Mouse (Mus musculus) intestine, postnatal 0 days (tissue): ENCODE results near the gene Hoxa1. TPM values are rescaled to one million over a fixed set of nuclear protein-coding genes. Genes with fewer than 3 reads are reported as not detected.
A peak's percentile ranks its signal among the peaks of the same experiment; 100 is the strongest.

Experiments used
- ATAC-seq: fragments of 200-750 bp; cut with Nextera tagmentation; 2 replicates; pipeline ENCODE4 v1.8.0; 2017; ENCODE audit warnings: mild to moderate bottlenecking, moderate TSS enrichment, moderate library complexity
- H3K27ac ChIP-seq: fragments of 300-500 bp; sonication (generic); 2 replicates; pipeline ENCODE4 v1.5.1; 2014; ENCODE audit warnings: mild to moderate bottlenecking, low read depth, low read length, moderate library complexity
- H3K27me3 ChIP-seq: fragments of 300-500 bp; sonication (generic); replicated peaks from 2 replicates; pipeline ENCODE4 v1.6.1; 2014; ENCODE audit warnings: low read length, mixed read lengths; ENCODE audit not compliant: control insufficient read depth, insufficient read depth
- H3K36me3 ChIP-seq: fragments of 300-500 bp; sonication (generic); 2 replicates; pipeline ENCODE4 v1.6.1; 2014; ENCODE audit warnings: mild to moderate bottlenecking, moderate library complexity; ENCODE audit not compliant: control insufficient read depth, insufficient read depth
- H3K4me1 ChIP-seq: fragments of 300-500 bp; sonication (generic); replicated peaks from 2 replicates; pipeline ENCODE4 v1.6.1; 2014; ENCODE audit warnings: antibody characterized with exemption, low read length, mixed read lengths; ENCODE audit not compliant: control insufficient read depth, insufficient read depth
- H3K4me2 ChIP-seq: fragments of 300-500 bp; sonication (generic); replicated peaks from 2 replicates; pipeline ENCODE4 v1.6.1; 2014; ENCODE audit warnings: low read depth, mild to moderate bottlenecking, moderate library complexity
- H3K4me3 ChIP-seq: fragments of 300-500 bp; sonication (generic); 2 replicates; pipeline ENCODE4 v1.5.1; 2014; ENCODE audit warnings: low read depth, low read length
- H3K9ac ChIP-seq: fragments of 300-500 bp; sonication (generic); 2 replicates; pipeline ENCODE4 v1.6.1; 2014; ENCODE audit warnings: mild to moderate bottlenecking, low read depth, low read length
- H3K9me3 ChIP-seq: fragments of 300-500 bp; sonication (generic); 2 replicates; pipeline ENCODE4 v1.6.1; 2016; ENCODE audit warnings: mixed run types; ENCODE audit not compliant: control insufficient read depth
- CTCF ChIP-seq: sonication (generic); IDR thresholded peaks from 2 replicates; pipeline ENCODE4 v1.5.1; 2016; ENCODE audit warnings: low read depth, mild to moderate bottlenecking, control low read depth, antibody characterized with exemption, moderate library complexity
- WGBS: fragments of 180-500 bp; shearing (Covaris S2); extraction: QIAGEN DNeasy Blood & Tissue Kit; methylation state at CpG from one replicate; pipeline ENCODE4 v1.1.7; 2014; 5-methylcytosine and 5-hydroxymethylcytosine counted together
- polyA plus RNA-seq: library from polyadenylated mRNA; unstranded; fragments of >200 nt; fragmentation: Nextera tagmentation; extraction: Ambion mirVana; gene quantifications from 2 replicates; pipeline ENCODE4 v1.2.1, GENCODE M21; 2015

Hoxa1 gene
- 0.37 and 0.52 TPM in 2 replicates for polyA plus RNA-seq

DNA sequence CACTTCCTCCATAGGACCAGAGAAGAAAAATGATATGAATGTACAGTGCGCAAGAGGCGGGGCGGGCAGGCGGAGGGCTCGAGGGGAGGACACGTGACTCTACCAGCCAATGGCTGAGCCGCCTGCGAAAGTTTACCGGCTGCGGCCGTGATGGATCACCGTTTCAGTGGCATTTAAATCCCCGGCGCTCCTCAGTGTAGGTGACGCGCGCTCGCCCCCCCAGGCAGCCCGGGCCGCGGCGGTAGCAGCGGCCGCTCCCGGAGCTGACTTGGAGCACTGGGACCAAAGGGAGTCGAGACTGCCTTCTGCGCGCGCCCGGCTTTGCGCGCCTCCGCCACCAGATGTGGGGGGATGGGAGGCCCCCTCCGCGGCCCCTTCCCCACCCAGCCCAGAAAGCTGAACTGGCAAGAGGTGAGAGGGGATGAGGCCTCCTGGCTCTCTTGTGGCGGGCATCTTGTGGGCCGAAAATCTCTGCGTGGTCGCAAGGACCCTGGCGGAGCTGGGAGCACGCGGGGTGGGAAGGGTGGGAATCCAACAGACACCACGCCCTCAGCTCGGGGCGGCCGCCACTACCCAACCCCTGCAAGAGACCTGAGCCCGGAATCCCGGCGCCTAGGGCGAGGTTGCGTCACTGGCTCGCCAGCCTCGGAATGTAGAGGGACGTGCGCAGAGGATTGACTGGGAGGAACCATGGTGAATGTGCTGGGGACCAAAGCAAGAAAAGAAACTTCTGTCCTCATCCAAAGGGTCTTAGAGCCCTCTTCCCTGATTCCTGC is at the start of gene Hoxa1:
Gene Hoxa1, minus strand, starts transcription at position 42 of the 776 bp plus-strand sequence.
- ATAC-seq: peak; percentile 75
- no peaks in the 10 kb centered on the region for H3K9me3 ChIP-seq
- WGBS: 1% methylated on average over 55 of the region's 55 CpGs

DNA sequence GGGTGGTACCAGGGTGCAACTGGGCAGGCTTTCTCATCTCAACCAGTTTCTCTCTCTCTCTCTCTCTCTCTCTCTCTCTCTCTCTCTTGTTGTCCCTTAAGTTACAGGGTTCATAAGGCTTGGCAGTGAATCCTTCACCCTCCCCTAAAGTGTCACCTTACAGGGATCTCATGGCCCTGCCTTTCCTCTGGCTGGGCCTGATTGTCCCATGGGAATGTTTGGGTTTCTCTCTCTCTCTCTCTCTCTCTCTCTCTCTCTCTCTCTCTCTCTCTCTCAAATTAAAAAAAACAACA is 49.5 kb upstream of the Hoxa1 start:
- Histone ChIP-seq H3K4me1 (no peaks in the 10 kb centered on the region), H3K27ac (no peak overlapping the region), H3K4me2 (no peak overlapping the region), H3K36me3 (no peaks in the 10 kb centered on the region), H3K4me3 (no peak overlapping the region), H3K9me3 (no peaks in the 10 kb centered on the region), H3K9ac (no peak overlapping the region), H3K27me3 (peaks cover 81% of the 10 kb centered on the region)
- TF ChIP-seq CTCF: no peak
- ATAC-seq: no peak

More for the DNA sequence above, at the start of gene Hoxa1:
- Histone ChIP-seq H3K27me3 (peaks cover 51% of the 10 kb centered on the region), H3K9ac (peak within 1 kb of the TSS; percentile 70), H3K36me3 (no peaks in the 10 kb centered on the region), H3K27ac (peak within 1 kb of the TSS; percentile 70), H3K4me3 (peak within 1 kb of the TSS; percentile 74), H3K4me1 (no peaks in the 10 kb centered on the region), H3K4me2 (peak within 1 kb of the TSS; percentile 99)
- no peak for TF ChIP-seq CTCF

DNA sequence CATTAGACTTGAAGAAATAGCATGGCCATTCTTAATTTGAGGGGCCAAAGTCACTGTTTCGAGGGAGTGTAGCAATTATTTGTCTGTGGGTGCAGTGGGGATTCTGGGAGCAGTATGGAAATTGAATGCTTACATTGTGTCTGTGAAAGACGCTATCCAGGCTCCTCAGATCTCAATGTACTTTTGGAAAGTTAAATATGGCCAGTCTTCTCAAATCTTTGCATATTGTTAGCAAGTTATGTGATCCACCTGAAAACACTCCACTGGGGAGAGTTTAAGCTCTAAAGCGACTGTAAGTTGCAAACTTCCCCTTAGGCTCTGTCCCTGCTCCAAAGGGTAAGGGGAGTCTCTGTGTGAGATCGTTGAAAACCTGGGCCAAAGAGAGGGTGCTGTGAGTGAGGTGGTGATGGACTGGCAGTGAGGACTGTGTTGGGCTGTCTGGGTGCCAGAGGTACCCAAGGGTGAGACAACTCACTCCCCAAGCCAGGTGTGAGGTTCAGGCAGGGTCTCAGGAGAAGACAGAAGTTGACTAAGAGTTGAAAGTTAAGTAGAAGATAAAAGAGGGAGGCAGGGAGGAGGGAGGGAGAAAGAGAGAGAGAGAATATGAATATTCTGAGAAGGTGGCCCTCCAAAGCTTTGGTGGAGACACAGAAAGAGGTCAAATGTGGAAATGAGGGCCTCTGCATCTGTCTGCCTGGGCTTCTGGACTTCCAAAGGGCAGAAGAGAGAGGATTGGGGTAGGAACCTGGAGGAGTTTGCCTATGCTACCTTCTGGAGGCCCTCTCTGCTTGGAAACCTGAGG is 49.0 kb upstream of the Hoxa1 start:
- no peak overlapping the region for H3K4me3 ChIP-seq
- 24% methylated on average over 4 of the region's 4 CpGs for WGBS

DNA sequence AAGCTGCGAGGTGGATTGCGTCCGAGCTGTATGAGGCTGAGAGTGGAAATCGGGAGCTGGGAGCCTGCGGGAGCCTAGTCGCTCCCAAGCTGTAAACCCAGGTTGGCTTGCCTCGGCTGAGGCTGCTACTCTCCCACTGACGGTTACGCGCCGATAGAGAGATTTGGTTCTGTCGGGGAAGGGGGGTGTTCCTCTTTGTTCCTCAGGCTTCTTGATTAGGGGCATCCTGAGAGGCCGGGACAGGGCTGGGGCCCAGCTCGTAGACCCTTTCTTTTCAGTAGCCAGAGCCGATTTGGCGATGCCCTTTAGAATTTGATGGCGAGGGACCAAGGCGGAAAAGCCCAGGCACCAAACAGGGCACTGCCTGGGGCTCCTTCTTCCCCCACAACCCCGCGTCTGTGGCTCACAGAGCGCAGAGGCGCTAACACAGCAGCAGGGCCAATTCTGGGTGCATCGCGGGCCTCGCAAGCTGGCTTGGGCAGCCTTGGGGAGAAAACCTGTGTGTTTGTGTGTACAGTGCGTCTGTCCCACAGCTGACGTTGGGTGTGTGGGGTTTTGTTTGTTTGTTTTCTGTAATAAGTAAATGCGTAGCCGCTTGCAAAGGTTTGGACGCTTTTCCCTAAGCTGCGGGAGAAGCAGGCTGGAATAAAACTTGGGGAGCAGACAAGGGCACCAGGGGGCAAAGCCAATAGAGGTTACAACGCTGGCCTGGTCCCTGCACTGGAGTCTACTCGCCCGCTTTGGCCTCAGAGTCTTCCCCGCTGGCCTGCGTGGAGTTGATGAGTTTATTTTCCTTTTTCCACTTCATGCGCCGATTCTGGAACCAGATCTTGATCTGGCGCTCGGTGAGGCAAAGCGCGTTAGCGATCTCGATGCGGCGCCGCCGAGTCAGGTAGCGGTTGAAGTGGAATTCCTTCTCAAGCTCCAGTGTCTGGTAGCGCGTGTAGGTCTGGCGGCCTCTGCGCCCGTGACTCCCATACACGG is 47.8 kb upstream of the Hoxa1 start:
- Histone ChIP-seq H3K27ac (peak overlapping the region; percentile 47), H3K4me1 (no peaks in the 10 kb centered on the region), H3K4me2 (peak overlapping the region; percentile 42), H3K27me3 (peaks cover 69% of the 10 kb centered on the region), H3K36me3 (no peaks in the 10 kb centered on the region), H3K9me3 (no peaks in the 10 kb centered on the region), H3K4me3 (peak overlapping the region; percentile 71; the same call in 1 of the 2 replicates), H3K9ac (0 out of 2 replicates have a peak overlapping the region, but pooled peaks have one; percentile 8)
- TF ChIP-seq CTCF: no peak
- ATAC-seq: no peak
- WGBS: 22% methylated on average over 55 of the region's 55 CpGs

More for the DNA sequence above, 49.0 kb upstream of the Hoxa1 start:
- TF ChIP-seq CTCF: no peak
- ATAC-seq: no peak
- Histone ChIP-seq H3K4me1 (no peaks in the 10 kb centered on the region), H3K9ac (no peak overlapping the region), H3K9me3 (no peaks in the 10 kb centered on the region), H3K27me3 (peaks cover 80% of the 10 kb centered on the region), H3K36me3 (no peaks in the 10 kb centered on the region), H3K4me2 (0 out of 2 replicates have a peak overlapping the region, but pooled peaks have one; percentile 4), H3K27ac (no peak overlapping the region)

DNA sequence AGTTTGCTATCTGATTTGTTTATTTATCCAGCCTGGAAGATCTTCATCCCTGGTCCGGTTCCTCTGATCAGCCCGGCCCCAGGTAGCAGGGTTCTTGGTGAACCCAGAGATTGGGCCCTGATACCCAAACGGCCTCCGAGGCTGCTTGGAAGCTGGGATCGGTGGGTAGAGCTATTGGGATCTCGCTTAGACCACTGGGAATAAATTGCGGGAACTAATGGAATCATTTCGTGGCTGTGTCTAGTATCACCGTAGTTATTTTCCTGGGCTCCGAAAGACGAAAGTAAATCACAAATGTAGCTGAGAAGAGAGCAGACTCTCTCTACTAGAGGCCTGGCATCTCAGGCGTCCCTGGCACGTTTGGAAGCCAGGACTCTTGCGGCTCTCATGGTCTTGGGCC is 47.1 kb upstream of the Hoxa1 start:
- 26% methylated on average over 14 of the region's 14 CpGs for WGBS
- no peaks in the 10 kb centered on the region for H3K4me1 ChIP-seq
- no peak for TF ChIP-seq CTCF
- no peaks in the 10 kb centered on the region for H3K9me3 ChIP-seq
- 0 out of 2 replicates have a peak overlapping the region, but pooled peaks have one; percentile 71 for H3K4me3 ChIP-seq
- ATAC-seq: no peak
- peak overlapping the region; percentile 42; the same call in 1 of the 2 replicates for H3K4me2 ChIP-seq
- H3K27me3 ChIP-seq: peaks cover 63% of the 10 kb centered on the region
- H3K27ac ChIP-seq: peak overlapping the region; percentile 47
- H3K9ac ChIP-seq: 0 out of 2 replicates have a peak overlapping the region, but pooled peaks have one; percentile 8
- no peaks in the 10 kb centered on the region for H3K36me3 ChIP-seq
